Mouse (Mus musculus): ENCODE measurements at regions not wholly inside any gene's neighbourhood (a gene's known extent, or its start where the extent isn't known, plus 50 kb on each side); places are given as distances from the start of the nearest gene placed in this dataset.

GRCm38 (mm10) chr4:135034406-135034805 is 86.0 kb upstream of the Runx3 start:
- Histone ChIP-seq H3K4me1 (ENCODE audit: control insufficient read depth, insufficient read depth, insufficient read length, low read length) (0 out of 2 replicates have a peak, but pooled peaks cover 2% of the 10 kb centered on the region), H3K27ac (ENCODE audit: insufficient read depth, low read depth, low read length) (no peak overlapping the region), H3K36me3 (ENCODE audit: control insufficient read depth, insufficient read depth, low read length) (no peaks in the 10 kb centered on the region), H3K27me3 (ENCODE audit: control insufficient read depth, insufficient read depth, low read length) (no peaks in the 10 kb centered on the region), H3K4me3 (ENCODE audit: low read depth, low read length) (no peak overlapping the region)
- TF ChIP-seq CTCF (IDR thresholded peaks at IDR 0.05; ENCODE audit: extremely low read depth, insufficient read length, insufficient replicate concordance, low read depth, low read length) (peak; percentile 73; the same call in 1 of the 2 replicates), POLR2A (IDR thresholded peaks at IDR 0.05; ENCODE audit: low read depth, low read length) (no peak)
- WGBS, result 29% methylated on average over 7 of the region's 7 CpGs

- WGBS, result 90% methylated on average over 3 of the region's 3 CpGs
- Histone ChIP-seq H3K4me3 (ENCODE audit: low read depth, low read length) (no peak overlapping the region), H3K36me3 (ENCODE audit: control insufficient read depth, insufficient read depth, low read length) (no peaks in the 10 kb centered on the region), H3K27me3 (ENCODE audit: control insufficient read depth, insufficient read depth, low read length) (no peaks in the 10 kb centered on the region), H3K4me1 (ENCODE audit: control insufficient read depth, insufficient read depth, insufficient read length, low read length) (0 out of 2 replicates have a peak, but pooled peaks cover 2% of the 10 kb centered on the region), H3K27ac (ENCODE audit: insufficient read depth, low read depth, low read length) (no peak overlapping the region)
- TF ChIP-seq CTCF (IDR thresholded peaks at IDR 0.05; ENCODE audit: extremely low read depth, insufficient read length, insufficient replicate concordance, low read depth, low read length), result no peak
- TF ChIP-seq POLR2A (IDR thresholded peaks at IDR 0.05; ENCODE audit: low read depth, low read length), result no peak
Measured at GRCm38 (mm10) chr4:135036764-135037163, 83.7 kb upstream of the Runx3 start.

GRCm38 (mm10) chr4:135039234-135039633 is 81.2 kb upstream of the Runx3 start:
- H3K27me3 ChIP-seq (ENCODE audit: control insufficient read depth, insufficient read depth, low read length), result no peaks in the 10 kb centered on the region
- TF ChIP-seq POLR2A (IDR thresholded peaks at IDR 0.05; ENCODE audit: low read depth, low read length) (no peak), CTCF (IDR thresholded peaks at IDR 0.05; ENCODE audit: extremely low read depth, insufficient read length, insufficient replicate concordance, low read depth, low read length) (no peak)

DNA sequence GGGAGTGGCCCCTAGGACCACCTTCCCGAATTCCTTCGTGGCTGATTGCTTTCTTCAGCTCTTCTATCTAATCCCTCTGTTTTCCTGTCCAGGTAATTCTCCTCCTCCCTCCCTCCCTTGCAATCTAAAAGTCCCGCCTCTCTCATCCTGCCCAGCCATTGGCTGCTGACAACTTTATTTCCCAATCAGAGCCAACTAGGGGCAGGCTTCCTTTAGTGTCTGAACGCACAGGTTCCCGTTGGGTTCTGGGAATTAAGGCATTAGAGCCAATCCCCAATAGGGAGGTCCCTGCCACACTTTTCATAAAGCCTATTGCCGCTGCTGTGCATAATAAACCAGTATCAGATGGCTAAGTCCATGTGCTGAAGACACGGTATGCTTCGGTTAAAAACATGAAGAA is 78.5 kb upstream of the Runx3 start:
- no peaks in the 10 kb centered on the region for H3K27me3 ChIP-seq (ENCODE audit: control insufficient read depth, insufficient read depth, low read length)
- no peak for TF ChIP-seq POLR2A (IDR thresholded peaks at IDR 0.05; ENCODE audit: low read depth, low read length)
- TF ChIP-seq CTCF (IDR thresholded peaks at IDR 0.05; ENCODE audit: extremely low read depth, insufficient read length, insufficient replicate concordance, low read depth, low read length), result no peak
- H3K4me1 ChIP-seq (ENCODE audit: control insufficient read depth, insufficient read depth, insufficient read length, low read length), result no peaks in the 10 kb centered on the region
- WGBS, result 30% methylated on average over 8 of the region's 8 CpGs
- no peak overlapping the region for H3K27ac ChIP-seq (ENCODE audit: insufficient read depth, low read depth, low read length)
- no peak overlapping the region for H3K4me3 ChIP-seq (ENCODE audit: low read depth, low read length)
- no peaks in the 10 kb centered on the region for H3K36me3 ChIP-seq (ENCODE audit: control insufficient read depth, insufficient read depth, low read length)

More at GRCm38 (mm10) chr4:135039234-135039633, 81.2 kb upstream of the Runx3 start:
- Histone ChIP-seq H3K36me3 (ENCODE audit: control insufficient read depth, insufficient read depth, low read length) (no peaks in the 10 kb centered on the region), H3K4me1 (ENCODE audit: control insufficient read depth, insufficient read depth, insufficient read length, low read length) (0 out of 2 replicates have a peak, but pooled peaks cover 2% of the 10 kb centered on the region), H3K4me3 (ENCODE audit: low read depth, low read length) (no peak overlapping the region), H3K27ac (ENCODE audit: insufficient read depth, low read depth, low read length) (no peak overlapping the region)
- WGBS, result 86% methylated on average over 2 of the region's 2 CpGs

DNA sequence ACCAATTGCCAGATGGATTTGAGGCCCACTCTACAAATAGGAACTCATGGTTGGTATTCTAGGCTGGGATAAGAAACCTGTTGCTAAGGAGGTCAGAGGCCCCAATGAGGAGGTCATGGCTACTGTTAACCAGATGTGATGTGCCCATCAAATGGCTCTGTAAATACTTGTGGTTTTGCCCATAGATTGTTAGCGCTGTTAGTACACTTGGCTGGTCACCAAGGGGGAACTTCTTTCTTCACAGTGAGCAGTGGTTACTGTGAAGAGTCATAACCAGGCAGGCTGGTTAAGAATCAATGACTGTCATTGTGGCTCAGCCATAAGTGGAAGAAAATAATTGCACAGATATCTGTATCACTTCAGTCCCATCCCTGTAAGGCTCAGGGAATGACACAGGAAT is 78.0 kb upstream of the Runx3 start:
- Histone ChIP-seq H3K27ac (ENCODE audit: insufficient read depth, low read depth, low read length) (no peak overlapping the region), H3K36me3 (ENCODE audit: control insufficient read depth, insufficient read depth, low read length) (no peaks in the 10 kb centered on the region), H3K4me1 (ENCODE audit: control insufficient read depth, insufficient read depth, insufficient read length, low read length) (no peaks in the 10 kb centered on the region), H3K27me3 (ENCODE audit: control insufficient read depth, insufficient read depth, low read length) (no peaks in the 10 kb centered on the region), H3K4me3 (ENCODE audit: low read depth, low read length) (no peak overlapping the region)
- no peak for TF ChIP-seq CTCF (IDR thresholded peaks at IDR 0.05; ENCODE audit: extremely low read depth, insufficient read length, insufficient replicate concordance, low read depth, low read length)
- TF ChIP-seq POLR2A (IDR thresholded peaks at IDR 0.05; ENCODE audit: low read depth, low read length), result no peak
- 87% methylated on average over 1 of the region's 1 CpGs for WGBS

DNA sequence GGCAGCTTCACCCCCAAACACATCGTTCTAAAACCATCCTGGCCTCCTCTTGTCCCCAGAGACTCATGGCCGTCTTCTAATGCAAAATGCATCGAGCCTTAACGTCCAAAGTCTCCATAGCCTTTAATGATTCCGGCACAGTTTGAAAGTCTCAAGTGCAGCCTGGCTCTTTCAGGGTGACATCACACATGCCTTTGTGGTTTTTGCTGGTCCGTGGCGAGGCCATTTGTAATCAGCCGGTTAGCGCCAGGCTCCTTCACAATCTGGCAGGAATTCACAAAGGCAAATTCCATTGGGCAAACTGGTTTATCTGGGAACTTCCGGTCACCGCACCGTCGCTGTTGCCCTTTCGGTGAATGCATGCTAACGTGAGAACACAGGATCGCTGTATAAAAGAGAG is 75.4 kb upstream of the Runx3 start:
- H3K4me1 ChIP-seq (ENCODE audit: control insufficient read depth, insufficient read depth, insufficient read length, low read length), result no peaks in the 10 kb centered on the region
- TF ChIP-seq POLR2A (IDR thresholded peaks at IDR 0.05; ENCODE audit: low read depth, low read length) (no peak), CTCF (IDR thresholded peaks at IDR 0.05; ENCODE audit: extremely low read depth, insufficient read length, insufficient replicate concordance, low read depth, low read length) (no peak)
- WGBS, result 69% methylated on average over 16 of the region's 16 CpGs
- no peak overlapping the region for H3K27ac ChIP-seq (ENCODE audit: insufficient read depth, low read depth, low read length)
- H3K27me3 ChIP-seq (ENCODE audit: control insufficient read depth, insufficient read depth, low read length), result no peaks in the 10 kb centered on the region
- no peak overlapping the region for H3K4me3 ChIP-seq (ENCODE audit: low read depth, low read length)
- H3K36me3 ChIP-seq (ENCODE audit: control insufficient read depth, insufficient read depth, low read length), result no peaks in the 10 kb centered on the region

DNA sequence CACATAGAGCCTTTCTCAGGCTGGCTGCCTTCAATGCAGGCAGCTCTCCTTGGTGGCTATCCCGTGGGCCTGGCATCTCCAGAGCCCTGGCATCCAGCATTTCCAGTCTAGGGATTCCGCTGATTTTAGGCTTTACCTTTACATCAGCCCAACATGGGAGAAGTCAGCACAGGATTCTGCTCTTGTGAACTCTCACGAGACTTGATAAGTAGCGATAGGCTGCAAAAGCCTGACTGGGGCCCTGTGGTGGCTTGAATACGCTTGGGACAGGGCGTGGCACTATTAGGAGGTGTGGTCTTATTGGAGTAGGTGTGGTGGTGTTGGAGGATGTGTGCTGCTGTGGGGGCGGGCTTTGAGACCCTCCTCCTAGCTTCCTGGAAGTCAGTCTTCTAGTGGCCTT is 73.8 kb upstream of the Runx3 start:
- Histone ChIP-seq H3K27me3 (ENCODE audit: control insufficient read depth, insufficient read depth, low read length) (no peaks in the 10 kb centered on the region), H3K27ac (ENCODE audit: insufficient read depth, low read depth, low read length) (no peak overlapping the region), H3K4me1 (ENCODE audit: control insufficient read depth, insufficient read depth, insufficient read length, low read length) (no peaks in the 10 kb centered on the region; the same call in 1 of the 2 replicates), H3K36me3 (ENCODE audit: control insufficient read depth, insufficient read depth, low read length) (no peaks in the 10 kb centered on the region), H3K4me3 (ENCODE audit: low read depth, low read length) (no peak overlapping the region)
- 60% methylated on average over 7 of the region's 7 CpGs for WGBS
- no peak for TF ChIP-seq POLR2A (IDR thresholded peaks at IDR 0.05; ENCODE audit: low read depth, low read length)
- TF ChIP-seq CTCF (IDR thresholded peaks at IDR 0.05; ENCODE audit: extremely low read depth, insufficient read length, insufficient replicate concordance, low read depth, low read length), result no peak

Data from small intestine, adult 2 months (tissue).